Mouse (Mus musculus) liver, adult 2 months (tissue): Measurements from ENCODE around the gene Baz2b. TPM values are rescaled to one million over a fixed set of nuclear protein-coding genes. Genes with fewer than 3 reads are reported as not detected.

Experiments used
- DNase-seq: peaks from one replicate; pipeline ENCODE4 v3.0.0-alpha.2; 2011; ENCODE audit warnings: low read depth, low spot score; ENCODE audit errors: extremely low read depth
- H3K27ac ChIP-seq: fragments of 200-500 bp; replicated peaks from 2 replicates; pipeline ENCODE4 v1.5.1; 2012; ENCODE audit warnings: low read depth, mild to moderate bottlenecking, control low read depth, inconsistent platforms, low read length; ENCODE audit not compliant: insufficient read depth
- H3K27me3 ChIP-seq: fragments of 200-500 bp; 2 replicates; pipeline ENCODE4 v1.6.1; 2012; ENCODE audit warnings: mild to moderate bottlenecking, moderate library complexity, low read length, inconsistent platforms; ENCODE audit not compliant: control insufficient read depth, insufficient read depth
- H3K36me3 ChIP-seq: fragments of 200-500 bp; 2 replicates; pipeline ENCODE4 v1.6.1; 2012; ENCODE audit warnings: low read length, inconsistent platforms; ENCODE audit not compliant: control insufficient read depth, insufficient read depth
- H3K4me1 ChIP-seq: fragments of 200-500 bp; 2 replicates; pipeline ENCODE4 v1.6.1; 2011; ENCODE audit warnings: low read length; ENCODE audit not compliant: control insufficient read depth, insufficient read depth
- H3K4me3 ChIP-seq: fragments of 200-500 bp; 2 replicates; pipeline ENCODE4 v1.5.1; 2011; ENCODE audit warnings: low read depth, mild to moderate bottlenecking, control low read depth, low read length, moderate library complexity; ENCODE audit not compliant: insufficient read depth
- H3K79me2 ChIP-seq: fragments of 200-500 bp; 2 replicates; pipeline ENCODE4 v1.6.1; 2012; ENCODE audit warnings: inconsistent platforms, mild to moderate bottlenecking, low read length, moderate library complexity; ENCODE audit not compliant: control insufficient read depth, insufficient read depth
- H3K9ac ChIP-seq: fragments of 200-500 bp; 2 replicates; pipeline ENCODE4 v1.6.1; 2012; ENCODE audit warnings: low read depth, mild to moderate bottlenecking, control low read depth, inconsistent platforms, low read length
- CTCF ChIP-seq: fragments of 200-500 bp; IDR thresholded peaks from 2 replicates; pipeline ENCODE4 v1.5.1; 2011; ENCODE audit warnings: low read depth, low read length, control low read depth
- POLR2A ChIP-seq: fragments of 200-500 bp; IDR thresholded peaks from 2 replicates; pipeline ENCODE4 v1.6.1; 2011; ENCODE audit warnings: low read length, control low read depth; ENCODE audit not compliant: insufficient read depth; ENCODE audit errors: extremely low read depth
- WGBS: fragments of 180-500 bp; shearing (Covaris S2); methylation state at CpG from one replicate; pipeline ENCODE4 v1.1.7; 2018; 5-methylcytosine and 5-hydroxymethylcytosine counted together
- polyA plus RNA-seq: library from polyadenylated mRNA; depleted of rRNA; stranded (reverse); fragments of >200 nt; gene quantifications from 2 replicates; pipeline ENCODE4 v1.2.3, GENCODE M21; 2012
- total RNA-seq: library from RNA; depleted of rRNA; stranded (reverse); fragments of >200 nt; gene quantifications from 2 replicates; pipeline ENCODE4 v1.2.3, GENCODE M21; 2014

Baz2b gene
- total and polyA plus RNA-seq, 2 experiments = 4.8 to 23.5 TPM

DNA sequence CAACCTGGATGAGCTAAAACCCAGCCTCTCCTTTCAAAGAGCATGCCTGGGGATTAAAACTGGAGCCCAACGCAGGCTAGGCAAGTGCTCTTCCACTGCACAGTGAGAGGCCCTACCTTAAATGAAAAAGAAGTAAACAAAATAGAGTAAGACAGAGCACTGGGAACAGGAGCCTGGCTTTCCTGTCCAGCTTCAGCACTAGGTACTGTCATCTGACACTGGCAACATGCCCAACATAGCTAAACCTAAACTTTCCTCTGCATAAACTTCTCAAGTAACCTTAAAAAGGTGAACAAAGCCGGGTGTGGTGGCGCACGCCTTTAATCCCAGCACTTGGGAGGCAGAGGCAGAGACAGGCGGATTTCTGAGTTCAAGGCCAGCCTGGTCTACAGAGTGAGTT is 180.6 kb downstream of the Baz2b start:
- Histone ChIP-seq H3K9ac (no peak overlapping the region), H3K4me1 (no peaks in the 10 kb centered on the region), H3K27ac (no peak overlapping the region), H3K79me2 (peaks cover 3% of the 10 kb centered on the region; the same call in 1 of the 2 replicates), H3K27me3 (no peaks in the 10 kb centered on the region), H3K4me3 (no peak overlapping the region), H3K36me3 (no peaks in the 10 kb centered on the region)
- WGBS = 98% methylated on average over 5 of the region's 5 CpGs
- TF ChIP-seq POLR2A = no peak
- no peak for TF ChIP-seq CTCF
- no peak for DNase-seq

DNA sequence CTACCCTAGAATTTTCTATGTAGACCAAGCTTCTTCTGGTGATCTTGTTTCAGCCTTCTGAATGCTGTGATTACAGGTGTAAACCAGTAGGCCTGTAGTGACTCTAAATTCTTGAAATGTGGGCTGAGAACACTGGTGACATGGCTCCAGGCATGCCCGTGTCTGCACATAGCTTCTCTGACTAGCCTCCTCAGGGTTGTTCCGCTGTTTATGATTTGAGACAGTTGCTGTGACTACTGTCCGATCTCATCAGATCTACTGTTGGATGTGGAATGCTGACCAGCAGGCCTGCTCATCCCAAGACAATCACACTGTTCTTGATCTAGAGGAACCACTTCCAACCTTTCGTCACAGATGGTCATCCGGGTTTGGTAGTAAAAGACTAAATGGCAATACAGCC is 182.5 kb downstream of the Baz2b start:
- WGBS = over 99% methylated on average over 5 of the region's 5 CpGs
- Histone ChIP-seq H3K27me3 (no peaks in the 10 kb centered on the region), H3K79me2 (no peaks in the 10 kb centered on the region; the same call in 1 of the 2 replicates), H3K9ac (no peak overlapping the region), H3K36me3 (no peaks in the 10 kb centered on the region), H3K4me3 (no peak overlapping the region), H3K27ac (no peak overlapping the region), H3K4me1 (no peaks in the 10 kb centered on the region)
- TF ChIP-seq CTCF (no peak), POLR2A (no peak)
- DNase-seq = no peak

- DNase-seq = no peak
- Histone ChIP-seq H3K4me3 (no peak overlapping the region), H3K27me3 (no peaks in the 10 kb centered on the region), H3K9ac (no peak overlapping the region), H3K36me3 (no peaks in the 10 kb centered on the region), H3K79me2 (no peaks in the 10 kb centered on the region; the same call in 1 of the 2 replicates), H3K27ac (no peak overlapping the region), H3K4me1 (no peaks in the 10 kb centered on the region)
- no peak for TF ChIP-seq POLR2A
- no peak for TF ChIP-seq CTCF
- 90% methylated on average over 6 of the region's 6 CpGs for WGBS
Observed at GRCm38 (mm10) chr2:60026554-60026953, 183.1 kb downstream of the Baz2b start.

- TF ChIP-seq POLR2A = no peak
- no peak for TF ChIP-seq CTCF
- no peaks in the 10 kb centered on the region for H3K36me3 ChIP-seq
- H3K27me3 ChIP-seq = no peaks in the 10 kb centered on the region
- no peak overlapping the region for H3K9ac ChIP-seq
- no peak overlapping the region for H3K4me3 ChIP-seq
- WGBS = 96% methylated on average over 7 of the region's 7 CpGs
- no peaks in the 10 kb centered on the region for H3K79me2 ChIP-seq
- H3K27ac ChIP-seq = no peak overlapping the region
- H3K4me1 ChIP-seq = no peaks in the 10 kb centered on the region
- DNase-seq = no peak
Observed at GRCm38 (mm10) chr2:60023777-60024176, 185.9 kb downstream of the Baz2b start.

DNA sequence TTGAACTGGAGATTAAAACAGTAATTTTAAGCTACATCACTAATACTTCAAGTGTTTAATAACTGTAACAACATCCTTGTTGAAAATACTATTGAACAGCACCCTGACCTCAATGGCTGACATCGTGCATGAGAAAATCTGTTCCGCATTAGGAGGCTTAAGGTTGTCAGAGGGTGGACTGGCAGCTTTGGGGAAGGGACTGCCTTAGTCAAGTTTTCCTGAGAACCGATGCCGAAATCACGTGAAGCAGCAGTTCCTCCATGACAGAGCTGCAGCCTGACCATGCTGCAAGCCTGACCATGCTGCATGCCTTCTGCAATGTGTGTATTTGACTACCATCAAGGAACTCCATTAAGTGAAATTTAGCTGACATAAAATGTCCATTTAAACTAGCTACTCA is 188.1 kb downstream of the Baz2b start:
- H3K4me3 ChIP-seq = no peak overlapping the region
- no peaks in the 10 kb centered on the region for H3K27me3 ChIP-seq
- H3K27ac ChIP-seq = no peak overlapping the region
- H3K36me3 ChIP-seq = no peaks in the 10 kb centered on the region
- no peaks in the 10 kb centered on the region for H3K79me2 ChIP-seq
- H3K4me1 ChIP-seq = no peaks in the 10 kb centered on the region
- WGBS = 90% methylated on average over 5 of the region's 5 CpGs
- TF ChIP-seq POLR2A (no peak), CTCF (no peak)
- H3K9ac ChIP-seq = no peak overlapping the region
- no peak for DNase-seq

GRCm38 (mm10) chr2:60021138-60021537 is 188.5 kb downstream of the Baz2b start:
- Histone ChIP-seq H3K4me3 (no peak overlapping the region), H3K79me2 (no peaks in the 10 kb centered on the region), H3K27me3 (no peaks in the 10 kb centered on the region), H3K4me1 (no peaks in the 10 kb centered on the region), H3K9ac (no peak overlapping the region), H3K27ac (no peak overlapping the region), H3K36me3 (no peaks in the 10 kb centered on the region)
- TF ChIP-seq POLR2A = no peak
- TF ChIP-seq CTCF = no peak
- no peak for DNase-seq
- WGBS = 94% methylated on average over 6 of the region's 6 CpGs
